Mouse (Mus musculus): Measurements from ENCODE around the gene Crxos. TPM values are rescaled to one million over a fixed set of nuclear protein-coding genes. Genes with fewer than 3 reads are reported as not detected.

Gene Crxos
- not detected in 2 replicates for polyA plus RNA-seq (2014; fragmentation: Nextera tagmentation; extraction: Ambion mirVana)

DNA sequence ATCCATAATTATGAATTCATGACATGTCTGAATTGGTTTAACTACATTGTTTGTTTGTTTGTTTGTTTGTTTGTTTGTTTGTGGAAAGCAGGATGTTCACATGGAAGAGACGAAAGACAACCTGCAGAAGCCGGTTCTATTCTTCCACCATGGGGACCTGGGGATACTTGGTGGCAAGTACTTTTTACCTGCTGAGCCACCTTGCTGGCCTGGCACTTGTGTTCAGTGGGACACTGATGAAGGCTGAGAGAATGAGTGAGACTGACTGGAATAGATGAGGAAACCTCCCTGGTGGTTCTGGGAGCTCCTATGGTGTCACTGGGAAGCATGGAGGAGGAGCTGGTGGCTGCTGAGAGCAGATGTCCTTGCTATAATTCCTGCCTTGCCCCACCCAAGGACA lies at the start of gene Crxos:
TSS of gene Crxos (plus strand) at position 301 of the 400 bp plus-strand sequence.
- H3K27me3 ChIP-seq (ENCODE audit: control insufficient read depth, insufficient read depth, low read length) = no peaks in the 10 kb centered on the region
- H3K9ac ChIP-seq (replicated peaks; ENCODE audit: low read depth, low read length) = no peak within 1 kb of the TSS
- H3K4me3 ChIP-seq (ENCODE audit: low read depth, low read length) = no peak within 1 kb of the TSS
- no peaks in the 10 kb centered on the region for H3K4me1 ChIP-seq (ENCODE audit: control insufficient read depth, insufficient read depth, low read length)
- no peak within 1 kb of the TSS for H3K27ac ChIP-seq (ENCODE audit: low read depth, low read length)
- 98% methylated on average over 2 of the region's 2 CpGs for WGBS
- no peaks in the 10 kb centered on the region for H3K36me3 ChIP-seq (ENCODE audit: control insufficient read depth, insufficient read depth, low read length)
- H3K9me3 ChIP-seq (ENCODE audit: control insufficient read depth, low read length) = no peaks in the 10 kb centered on the region
- ATAC-seq (ENCODE audit: low read depth) = no peak
- H3K4me2 ChIP-seq (ENCODE audit: low read depth, low read length) = no peak within 1 kb of the TSS

DNA sequence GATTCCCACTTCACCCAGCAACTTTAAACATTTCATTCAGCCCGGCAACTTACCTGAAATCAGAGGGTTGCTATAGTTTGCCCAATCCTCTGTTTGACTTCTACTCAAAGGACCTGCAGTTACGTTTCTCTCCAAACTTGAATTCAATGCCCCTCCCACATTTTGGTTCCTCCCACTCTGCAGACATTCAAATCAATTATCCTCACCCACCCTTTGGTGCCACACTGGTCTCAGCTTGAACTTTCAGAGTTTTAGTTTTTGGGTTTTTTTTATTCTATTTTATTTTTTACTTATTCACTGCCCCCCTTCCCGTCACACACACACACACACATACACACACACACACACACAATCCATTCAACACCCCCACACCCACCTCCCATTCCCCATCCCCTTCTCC lies 42.8 kb upstream of the Crxos start, which contains the start of gene Obox6:
TSS of gene Obox6 (minus strand) at position 101 of the 400 bp plus-strand sequence.
- ATAC-seq (ENCODE audit: low read depth) = no peak
- Histone ChIP-seq H3K36me3 (ENCODE audit: control insufficient read depth, insufficient read depth, low read length) (no peaks in the 10 kb centered on the region), H3K4me1 (ENCODE audit: control insufficient read depth, insufficient read depth, low read length) (no peaks in the 10 kb centered on the region), H3K4me3 (ENCODE audit: low read depth, low read length) (no peak within 1 kb of the TSS), H3K9ac (replicated peaks; ENCODE audit: low read depth, low read length) (no peak within 1 kb of the TSS), H3K27me3 (ENCODE audit: control insufficient read depth, insufficient read depth, low read length) (no peaks in the 10 kb centered on the region), H3K27ac (ENCODE audit: low read depth, low read length) (no peak within 1 kb of the TSS), H3K4me2 (ENCODE audit: low read depth, low read length) (no peak within 1 kb of the TSS), H3K9me3 (ENCODE audit: control insufficient read depth, low read length) (peaks cover 2% of the 10 kb centered on the region; the same call in 1 of the 2 replicates)
- 92% methylated on average over 3 of the region's 3 CpGs for WGBS

DNA sequence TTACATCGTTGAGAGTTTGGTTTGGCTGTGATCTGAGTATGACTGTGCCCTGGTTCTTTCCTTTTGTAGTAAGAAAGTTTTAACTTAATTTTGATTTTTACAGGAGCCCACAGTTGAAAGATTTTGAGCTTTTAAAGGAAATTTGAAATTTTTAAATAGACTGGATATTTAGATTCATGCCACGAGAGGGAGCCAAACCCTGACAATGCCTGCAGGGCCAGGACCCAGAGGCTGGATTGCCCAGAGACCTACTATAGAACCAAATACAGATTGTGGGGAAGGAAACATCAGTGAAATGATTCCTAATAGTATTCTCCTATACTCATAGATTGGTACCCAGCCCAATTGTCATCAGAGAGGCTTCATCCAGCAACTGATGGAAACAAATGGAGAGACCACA lies 22.8 kb upstream of the Crxos start:
- no peak overlapping the region for H3K4me3 ChIP-seq (ENCODE audit: low read depth, low read length)
- no peak for ATAC-seq (ENCODE audit: low read depth)
- H3K27me3 ChIP-seq (ENCODE audit: control insufficient read depth, insufficient read depth, low read length) = no peaks in the 10 kb centered on the region
- no peak overlapping the region for H3K9ac ChIP-seq (replicated peaks; ENCODE audit: low read depth, low read length)
- H3K27ac ChIP-seq (ENCODE audit: low read depth, low read length) = no peak overlapping the region
- 45% methylated on average over 2 of the region's 2 CpGs for WGBS
- H3K4me1 ChIP-seq (ENCODE audit: control insufficient read depth, insufficient read depth, low read length) = no peaks in the 10 kb centered on the region
- no peak overlapping the region for H3K4me2 ChIP-seq (ENCODE audit: low read depth, low read length)
- no peaks in the 10 kb centered on the region for H3K9me3 ChIP-seq (ENCODE audit: control insufficient read depth, low read length)
- H3K36me3 ChIP-seq (ENCODE audit: control insufficient read depth, insufficient read depth, low read length) = no peaks in the 10 kb centered on the region

DNA sequence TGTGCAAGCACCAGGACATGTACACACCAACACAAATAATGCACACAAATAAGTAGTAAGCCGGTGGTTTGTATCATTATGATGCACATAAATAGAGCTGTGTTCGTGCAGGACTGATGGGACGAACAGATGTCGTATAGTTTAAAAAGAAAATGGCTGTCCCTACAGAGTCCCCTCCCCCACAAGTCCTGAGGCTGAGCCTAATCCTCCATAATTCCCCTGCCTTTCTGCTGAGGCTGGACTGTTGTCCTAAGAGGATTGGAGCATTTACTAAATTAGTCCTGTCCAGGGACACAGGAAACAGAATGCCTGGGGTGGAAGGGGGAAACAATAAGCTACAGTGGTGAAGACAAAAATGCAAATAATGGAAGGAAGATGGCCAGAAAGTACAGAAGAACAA lies 18.3 kb upstream of the Crxos start:
- Histone ChIP-seq H3K4me2 (ENCODE audit: low read depth, low read length) (no peak overlapping the region), H3K27ac (ENCODE audit: low read depth, low read length) (no peak overlapping the region), H3K27me3 (ENCODE audit: control insufficient read depth, insufficient read depth, low read length) (no peaks in the 10 kb centered on the region), H3K36me3 (ENCODE audit: control insufficient read depth, insufficient read depth, low read length) (no peaks in the 10 kb centered on the region), H3K4me1 (ENCODE audit: control insufficient read depth, insufficient read depth, low read length) (no peaks in the 10 kb centered on the region), H3K9ac (replicated peaks; ENCODE audit: low read depth, low read length) (no peak overlapping the region), H3K4me3 (ENCODE audit: low read depth, low read length) (no peak overlapping the region), H3K9me3 (ENCODE audit: control insufficient read depth, low read length) (no peaks in the 10 kb centered on the region)
- no peak for ATAC-seq (ENCODE audit: low read depth)
- WGBS = 86% methylated on average over 4 of the region's 4 CpGs

DNA sequence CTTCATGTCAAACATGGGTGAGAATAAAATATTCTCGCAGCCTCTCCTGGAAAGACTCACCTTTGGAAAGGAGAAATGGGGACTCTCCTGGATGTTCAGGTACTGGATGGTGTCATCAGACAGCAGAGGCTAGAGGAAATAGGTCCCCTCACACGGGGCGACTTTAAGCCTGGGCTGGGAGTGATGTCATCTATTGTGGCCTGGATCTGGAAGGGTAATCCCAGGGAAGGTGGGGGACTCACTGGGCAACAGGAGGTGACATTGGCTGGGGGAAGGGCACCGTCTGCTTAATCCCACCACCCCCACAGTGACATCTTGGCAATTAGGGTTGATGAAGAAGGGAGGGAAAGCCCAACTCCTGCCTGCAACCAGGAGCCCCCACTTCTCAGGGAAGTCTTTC lies 2.7 kb upstream of the Crxos start, which contains the start of gene Crx:
TSS of gene Crx (minus strand) at position 213 of the 400 bp plus-strand sequence.
- no peak within 1 kb of the TSS for H3K9ac ChIP-seq (replicated peaks; ENCODE audit: low read depth, low read length)
- no peaks in the 10 kb centered on the region for H3K36me3 ChIP-seq (ENCODE audit: control insufficient read depth, insufficient read depth, low read length)
- WGBS = 50% methylated on average over 4 of the region's 4 CpGs
- no peaks in the 10 kb centered on the region for H3K9me3 ChIP-seq (ENCODE audit: control insufficient read depth, low read length)
- H3K27me3 ChIP-seq (ENCODE audit: control insufficient read depth, insufficient read depth, low read length) = no peaks in the 10 kb centered on the region
- H3K4me1 ChIP-seq (ENCODE audit: control insufficient read depth, insufficient read depth, low read length) = no peaks in the 10 kb centered on the region
- no peak within 1 kb of the TSS for H3K4me3 ChIP-seq (ENCODE audit: low read depth, low read length)
- H3K4me2 ChIP-seq (ENCODE audit: low read depth, low read length) = no peak within 1 kb of the TSS
- no peak for ATAC-seq (ENCODE audit: low read depth)
- no peak within 1 kb of the TSS for H3K27ac ChIP-seq (ENCODE audit: low read depth, low read length)

DNA sequence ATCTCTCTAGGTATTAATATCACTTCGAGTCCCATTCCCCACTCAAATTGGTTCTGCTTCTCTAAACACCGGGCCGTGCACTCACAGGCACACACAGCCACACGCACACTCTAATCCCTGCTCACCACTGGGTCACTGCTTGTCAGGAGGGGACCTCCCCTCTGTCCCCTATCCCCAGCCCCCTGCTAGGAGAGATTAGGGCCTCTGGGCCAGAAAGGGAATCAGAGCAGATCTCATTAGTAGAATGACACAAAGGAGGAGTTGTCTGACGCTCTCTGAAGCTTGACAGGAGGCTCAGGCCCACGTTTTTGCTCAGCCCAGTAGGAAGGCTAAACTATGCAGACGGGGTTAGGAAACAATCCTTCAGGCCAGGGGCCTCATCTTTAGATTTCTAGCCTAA lies 1.0 kb upstream of the Crxos start:
- Histone ChIP-seq H3K9me3 (ENCODE audit: control insufficient read depth, low read length) (no peaks in the 10 kb centered on the region), H3K27me3 (ENCODE audit: control insufficient read depth, insufficient read depth, low read length) (no peaks in the 10 kb centered on the region), H3K4me1 (ENCODE audit: control insufficient read depth, insufficient read depth, low read length) (no peaks in the 10 kb centered on the region), H3K36me3 (ENCODE audit: control insufficient read depth, insufficient read depth, low read length) (no peaks in the 10 kb centered on the region), H3K4me3 (ENCODE audit: low read depth, low read length) (no peak overlapping the region), H3K4me2 (ENCODE audit: low read depth, low read length) (no peak overlapping the region), H3K9ac (replicated peaks; ENCODE audit: low read depth, low read length) (no peak overlapping the region), H3K27ac (ENCODE audit: low read depth, low read length) (no peak overlapping the region)
- WGBS = 32% methylated on average over 7 of the region's 7 CpGs
- ATAC-seq (ENCODE audit: low read depth) = no peak

DNA sequence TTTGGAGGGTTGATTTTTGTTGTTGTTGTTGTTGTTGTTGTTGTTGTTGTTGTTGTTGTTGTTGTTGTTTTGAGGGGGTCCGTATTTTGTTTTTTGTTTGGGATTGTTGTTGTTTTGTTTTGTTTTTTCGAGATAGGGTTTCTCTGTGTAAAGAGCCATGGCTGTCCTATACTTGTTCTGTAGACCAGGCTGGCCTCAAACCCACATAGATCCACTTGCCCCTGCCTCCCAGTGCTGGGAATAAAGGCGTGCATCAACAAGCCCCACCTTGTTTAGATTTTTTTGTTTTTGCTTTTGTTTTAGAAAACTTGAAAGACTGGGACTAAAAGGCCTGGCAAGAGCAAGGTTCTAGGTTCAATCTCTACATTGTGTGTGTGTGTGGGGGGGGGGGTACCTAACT lies 586 bp upstream of the Crxos start:
- Histone ChIP-seq H3K4me2 (ENCODE audit: low read depth, low read length) (no peak overlapping the region), H3K9ac (replicated peaks; ENCODE audit: low read depth, low read length) (no peak overlapping the region), H3K4me1 (ENCODE audit: control insufficient read depth, insufficient read depth, low read length) (no peaks in the 10 kb centered on the region), H3K36me3 (ENCODE audit: control insufficient read depth, insufficient read depth, low read length) (no peaks in the 10 kb centered on the region), H3K4me3 (ENCODE audit: low read depth, low read length) (no peak overlapping the region), H3K27me3 (ENCODE audit: control insufficient read depth, insufficient read depth, low read length) (no peaks in the 10 kb centered on the region), H3K9me3 (ENCODE audit: control insufficient read depth, low read length) (no peaks in the 10 kb centered on the region), H3K27ac (ENCODE audit: low read depth, low read length) (no peak overlapping the region)
- WGBS = 75% methylated on average over 3 of the region's 3 CpGs
- ATAC-seq (ENCODE audit: low read depth) = no peak

DNA sequence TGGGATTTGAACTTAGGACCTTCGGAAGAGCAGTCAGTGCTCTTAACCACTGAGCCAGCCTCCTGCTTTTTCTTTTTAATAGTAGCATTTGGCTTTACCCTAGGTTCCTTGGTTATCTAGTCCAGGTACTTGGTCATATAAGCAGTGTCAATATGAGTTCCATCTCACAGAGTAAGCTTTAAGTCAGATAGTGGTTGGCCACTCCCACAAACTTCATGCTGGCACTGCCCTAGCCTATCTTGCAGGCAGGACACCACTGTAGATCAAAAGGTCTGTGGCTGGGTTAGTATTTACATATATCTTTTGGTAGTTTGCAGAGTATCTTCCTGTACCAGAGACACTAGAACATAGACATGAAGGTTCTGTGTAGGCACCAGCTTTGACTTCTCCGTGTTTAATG lies 1.7 kb downstream of the Crxos start:
- H3K4me2 ChIP-seq (ENCODE audit: low read depth, low read length) = no peak overlapping the region
- no peaks in the 10 kb centered on the region for H3K9me3 ChIP-seq (ENCODE audit: control insufficient read depth, low read length)
- H3K27ac ChIP-seq (ENCODE audit: low read depth, low read length) = no peak overlapping the region
- ATAC-seq (ENCODE audit: low read depth) = no peak
- H3K4me3 ChIP-seq (ENCODE audit: low read depth, low read length) = no peak overlapping the region
- no peaks in the 10 kb centered on the region for H3K36me3 ChIP-seq (ENCODE audit: control insufficient read depth, insufficient read depth, low read length)
- H3K4me1 ChIP-seq (ENCODE audit: control insufficient read depth, insufficient read depth, low read length) = no peaks in the 10 kb centered on the region
- WGBS = 89% methylated on average over 2 of the region's 2 CpGs
- H3K27me3 ChIP-seq (ENCODE audit: control insufficient read depth, insufficient read depth, low read length) = no peaks in the 10 kb centered on the region
- H3K9ac ChIP-seq (replicated peaks; ENCODE audit: low read depth, low read length) = no peak overlapping the region

DNA sequence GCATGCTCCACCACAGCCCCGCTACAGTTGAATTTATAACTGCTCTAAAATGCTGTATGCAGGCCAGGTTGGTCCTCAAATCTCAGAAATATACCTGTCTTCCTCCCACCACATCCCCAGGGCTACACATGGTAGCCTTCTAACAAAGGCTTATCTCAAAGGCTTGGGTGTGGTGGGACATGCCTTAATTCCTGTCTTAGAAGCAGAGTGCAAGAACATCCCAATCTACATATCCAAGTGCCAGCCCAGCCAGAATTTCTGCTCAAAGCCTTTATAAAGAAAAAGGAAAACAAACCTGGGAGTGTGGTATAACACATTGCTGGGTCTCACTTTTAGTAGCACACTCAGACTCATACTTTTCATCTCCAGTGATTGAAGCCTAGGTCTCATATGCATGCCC lies 11.8 kb downstream of the Crxos start:
- H3K4me1 ChIP-seq (ENCODE audit: control insufficient read depth, insufficient read depth, low read length) = no peaks in the 10 kb centered on the region
- WGBS = 85% methylated on average over 1 of the region's 1 CpGs

More for the DNA sequence above, 11.8 kb downstream of the Crxos start:
- Histone ChIP-seq H3K27me3 (ENCODE audit: control insufficient read depth, insufficient read depth, low read length) (no peaks in the 10 kb centered on the region), H3K36me3 (ENCODE audit: control insufficient read depth, insufficient read depth, low read length) (no peaks in the 10 kb centered on the region), H3K9me3 (ENCODE audit: control insufficient read depth, low read length) (no peaks in the 10 kb centered on the region), H3K4me2 (ENCODE audit: low read depth, low read length) (no peak overlapping the region), H3K9ac (replicated peaks; ENCODE audit: low read depth, low read length) (no peak overlapping the region), H3K4me3 (ENCODE audit: low read depth, low read length) (no peak overlapping the region), H3K27ac (ENCODE audit: low read depth, low read length) (no peak overlapping the region)
- ATAC-seq (ENCODE audit: low read depth) = no peak
